Mouse (Mus musculus) MEL (cell line): ENCODE results near the gene Pi16.

ENCODE experiments used
- CTCF ChIP-seq, 3 experiments: IDR thresholded peaks in 2 of 3; conservative IDR thresholded peaks in 1 of 3; 2 replicates each; pipeline ENCODE4 v1.5.1; 2011 to 2012; ENCODE audit warnings: low read length in 3 of 3, low read depth in 2 of 3, mild to moderate bottlenecking in 2 of 3, improper control_type of control experiment in 1 of 3, inconsistent platforms in 1 of 3, mixed read lengths in 1 of 3, moderate library complexity in 1 of 3; ENCODE audit not compliant: control insufficient read depth in 1 of 3, insufficient read depth in 1 of 3, poor library complexity in 1 of 3, severe bottlenecking in 1 of 3
- JUND ChIP-seq: IDR thresholded peaks from 2 replicates; pipeline ENCODE4 v1.6.1; 2011; ENCODE audit warnings: low read depth, mild to moderate bottlenecking, improper control_type of control experiment, low read length
- MAX ChIP-seq: IDR thresholded peaks from 2 replicates; pipeline ENCODE4 v1.6.1; 2011; ENCODE audit warnings: low read length, improper control_type of control experiment

GRCm38 (mm10) chr17:29340406-29341261 lies 23.2 kb downstream of the Pi16 start:
- TF ChIP-seq MAX (no peak), CTCF (IDR thresholded peaks at IDR 0.05 in 2 of 3, conservative IDR thresholded peaks at IDR 0.05 in 1 of 3; ENCODE audit: control insufficient read depth in 1 of 3, insufficient read depth in 1 of 3, low read depth in 2 of 3, low read length in 3 of 3, poor library complexity in 1 of 3, severe bottlenecking in 1 of 3) (no peak), JUND (no peak)
